Mouse (Mus musculus): Measurements from ENCODE around the gene B4galt3.

Gene B4galt3

GRCm38 (mm10) chr1:171269848-171270572, at the start of gene B4galt3:
TSS of gene B4galt3 (plus strand) at chr1:171270328.
- DNase-seq: peak; percentile 94 to 99

- DNase-seq: peak; percentile 54 to 79
Observed at GRCm38 (mm10) chr1:171220871-171221270, 49.3 kb upstream of the B4galt3 start.

- peak in 1 of 2 experiments; percentile 27 for DNase-seq
Observed at GRCm38 (mm10) chr1:171221281-171222193, 48.6 kb upstream of the B4galt3 start.

GRCm38 (mm10) chr1:171222238-171223155, 47.6 kb upstream of the B4galt3 start, which contains the start of gene Tomm40l:
TSS of gene Tomm40l (minus strand) at chr1:171222514.
- peak; percentile 82 to 89 for DNase-seq

- no peak for DNase-seq
Observed at GRCm38 (mm10) chr1:171223168-171223567, 47.0 kb upstream of the B4galt3 start.

- DNase-seq: no peak
Observed at GRCm38 (mm10) chr1:171223796-171224195, 46.3 kb upstream of the B4galt3 start.

GRCm38 (mm10) chr1:171224857-171225256, 45.3 kb upstream of the B4galt3 start, which contains the start of gene Apoa2:
TSS of gene Apoa2 (plus strand) at chr1:171225054.
- no peak for DNase-seq

GRCm38 (mm10) chr1:171226780-171227179, 43.3 kb upstream of the B4galt3 start:
- no peak for DNase-seq

- no peak for DNase-seq
Observed at GRCm38 (mm10) chr1:171227879-171228278, 42.2 kb upstream of the B4galt3 start.

GRCm38 (mm10) chr1:171229750-171230149, 40.4 kb upstream of the B4galt3 start:
- DNase-seq: no peak

GRCm38 (mm10) chr1:171230215-171230614, 39.9 kb upstream of the B4galt3 start:
- no peak for DNase-seq

- DNase-seq: no peak
Observed at GRCm38 (mm10) chr1:171231844-171232243, 38.3 kb upstream of the B4galt3 start.

GRCm38 (mm10) chr1:171232348-171232747, 37.8 kb upstream of the B4galt3 start:
- no peak for DNase-seq

GRCm38 (mm10) chr1:171232800-171233730, 37.1 kb upstream of the B4galt3 start:
- no peak for DNase-seq

GRCm38 (mm10) chr1:171234126-171234525, 36.0 kb upstream of the B4galt3 start, which contains the start of gene Fcer1g:
TSS of gene Fcer1g (minus strand) at chr1:171234365.
- peak in 1 of 2 experiments; percentile 11 for DNase-seq

- DNase-seq: no peak
Observed at GRCm38 (mm10) chr1:171234538-171234937, 35.6 kb upstream of the B4galt3 start.

GRCm38 (mm10) chr1:171235791-171236190, 34.3 kb upstream of the B4galt3 start:
- DNase-seq: no peak

GRCm38 (mm10) chr1:171237438-171237837, 32.7 kb upstream of the B4galt3 start:
- DNase-seq: no peak

GRCm38 (mm10) chr1:171238463-171238862, 31.7 kb upstream of the B4galt3 start:
- peak in 1 of 2 experiments; percentile 59 for DNase-seq

- no peak for DNase-seq
Observed at GRCm38 (mm10) chr1:171239992-171240744, 30.0 kb upstream of the B4galt3 start.

Data from spleen, adult 18-20 months (tissue).